Mouse (Mus musculus): ENCODE measurements at regions not wholly inside any gene's neighbourhood (a gene's known extent, or its start where the extent isn't known, plus 50 kb on each side); places are given as distances from the start of the nearest gene placed in this dataset.

GRCm38 (mm10) chr6:31277792-31278191 lies 120.7 kb upstream of the Mkln1 start:
- 75% methylated on average over 9 of the region's 9 CpGs for WGBS
- H3K27me3 ChIP-seq (ENCODE audit: insufficient read depth, low read length): no peaks in the 10 kb centered on the region
- H3K4me1 ChIP-seq (ENCODE audit: insufficient read depth, low read length): no peaks in the 10 kb centered on the region
- H3K9ac ChIP-seq (replicated peaks; ENCODE audit: low read length): no peak overlapping the region
- H3K4me2 ChIP-seq (replicated peaks; ENCODE audit: low read depth, low read length): no peak overlapping the region
- no peaks in the 10 kb centered on the region for H3K9me3 ChIP-seq (ENCODE audit: low read length)
- H3K4me3 ChIP-seq (ENCODE audit: low read length): no peak overlapping the region
- ATAC-seq (ENCODE audit: low FRiP score, low TSS enrichment): no peak
- H3K27ac ChIP-seq (ENCODE audit: low read length): no peak overlapping the region
- no peaks in the 10 kb centered on the region for H3K36me3 ChIP-seq (ENCODE audit: insufficient read depth, low read length)

- 56% methylated on average over 8 of the region's 8 CpGs for WGBS
- H3K4me3 ChIP-seq (ENCODE audit: low read length): no peak overlapping the region
- H3K9ac ChIP-seq (replicated peaks; ENCODE audit: low read length): no peak overlapping the region
- no peak overlapping the region for H3K4me2 ChIP-seq (replicated peaks; ENCODE audit: low read depth, low read length)
- H3K9me3 ChIP-seq (ENCODE audit: low read length): no peaks in the 10 kb centered on the region
- peaks cover 5% of the 10 kb centered on the region; the same call in 1 of the 2 replicates for H3K4me1 ChIP-seq (ENCODE audit: insufficient read depth, low read length)
- H3K36me3 ChIP-seq (ENCODE audit: insufficient read depth, low read length): no peaks in the 10 kb centered on the region
- ATAC-seq (ENCODE audit: low FRiP score, low TSS enrichment): no peak
- H3K27ac ChIP-seq (ENCODE audit: low read length): no peak overlapping the region
- H3K27me3 ChIP-seq (ENCODE audit: insufficient read depth, low read length): no peaks in the 10 kb centered on the region
These were observed 114.6 kb upstream of the Mkln1 start for GRCm38 (mm10) chr6:31283973-31284372.

GRCm38 (mm10) chr6:31284390-31284789 lies 114.1 kb upstream of the Mkln1 start:
- no peak overlapping the region for H3K9ac ChIP-seq (replicated peaks; ENCODE audit: low read length)
- H3K27me3 ChIP-seq (ENCODE audit: insufficient read depth, low read length): no peaks in the 10 kb centered on the region
- no peaks in the 10 kb centered on the region for H3K9me3 ChIP-seq (ENCODE audit: low read length)
- 86% methylated on average over 10 of the region's 10 CpGs for WGBS
- no peaks in the 10 kb centered on the region for H3K36me3 ChIP-seq (ENCODE audit: insufficient read depth, low read length)
- no peak overlapping the region for H3K4me3 ChIP-seq (ENCODE audit: low read length)
- no peak for ATAC-seq (ENCODE audit: low FRiP score, low TSS enrichment)
- H3K27ac ChIP-seq (ENCODE audit: low read length): no peak overlapping the region
- H3K4me2 ChIP-seq (replicated peaks; ENCODE audit: low read depth, low read length): no peak overlapping the region
- peaks cover 5% of the 10 kb centered on the region; the same call in 1 of the 2 replicates for H3K4me1 ChIP-seq (ENCODE audit: insufficient read depth, low read length)

- no peaks in the 10 kb centered on the region for H3K27me3 ChIP-seq (ENCODE audit: insufficient read depth, low read length)
- no peak overlapping the region for H3K4me2 ChIP-seq (replicated peaks; ENCODE audit: low read depth, low read length)
- no peak overlapping the region for H3K27ac ChIP-seq (ENCODE audit: low read length)
- no peak overlapping the region for H3K4me3 ChIP-seq (ENCODE audit: low read length)
- 85% methylated on average over 19 of the region's 19 CpGs for WGBS
- peaks cover 5% of the 10 kb centered on the region; the same call in 1 of the 2 replicates for H3K4me1 ChIP-seq (ENCODE audit: insufficient read depth, low read length)
- H3K36me3 ChIP-seq (ENCODE audit: insufficient read depth, low read length): no peaks in the 10 kb centered on the region
- ATAC-seq (ENCODE audit: low FRiP score, low TSS enrichment): no peak
- no peaks in the 10 kb centered on the region for H3K9me3 ChIP-seq (ENCODE audit: low read length)
- H3K9ac ChIP-seq (replicated peaks; ENCODE audit: low read length): no peak overlapping the region
These were observed 113.5 kb upstream of the Mkln1 start for GRCm38 (mm10) chr6:31285064-31285463.

DNA sequence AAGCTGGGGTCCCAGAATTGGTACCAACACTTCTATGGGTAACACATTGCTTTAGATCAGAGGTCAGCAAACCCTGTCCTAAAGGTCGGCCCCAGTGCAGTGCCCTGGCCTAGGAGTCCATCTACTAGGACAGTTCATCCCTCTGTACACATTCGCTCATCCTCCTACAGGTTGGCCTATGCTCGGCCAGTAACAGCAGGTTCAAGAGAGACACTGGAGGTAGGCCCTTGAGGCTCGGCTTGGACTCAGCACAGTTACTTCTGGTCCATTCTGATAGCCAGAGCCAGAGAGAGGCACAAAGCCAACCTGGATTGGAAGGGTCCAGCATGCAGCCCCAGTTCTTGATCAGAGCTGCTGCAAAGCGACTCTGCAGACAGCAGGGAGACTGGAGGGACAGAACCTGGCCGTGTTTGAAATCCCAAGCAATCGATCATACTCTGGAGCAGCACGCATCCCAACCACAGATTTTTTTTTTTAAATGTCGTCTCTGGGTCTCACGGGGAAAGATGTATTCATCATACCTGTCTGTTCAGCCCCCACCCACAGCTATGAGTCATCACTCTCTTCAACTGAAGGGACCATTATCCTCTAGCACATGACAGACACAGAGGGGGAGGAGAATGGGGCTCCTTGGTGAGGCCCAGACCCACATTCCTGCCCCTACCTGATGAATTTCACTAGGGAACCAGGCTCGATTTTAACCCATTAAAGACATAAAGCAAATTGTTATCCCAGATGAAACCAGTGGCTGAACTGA lies 112.4 kb upstream of the Mkln1 start:
- Histone ChIP-seq H3K9me3 (ENCODE audit: low read length) (no peaks in the 10 kb centered on the region), H3K36me3 (ENCODE audit: insufficient read depth, low read length) (no peaks in the 10 kb centered on the region), H3K9ac (replicated peaks; ENCODE audit: low read length) (no peak overlapping the region), H3K4me3 (ENCODE audit: low read length) (no peak overlapping the region), H3K4me1 (ENCODE audit: insufficient read depth, low read length) (peaks cover 5% of the 10 kb centered on the region; the same call in 1 of the 2 replicates), H3K27me3 (ENCODE audit: insufficient read depth, low read length) (no peaks in the 10 kb centered on the region), H3K4me2 (replicated peaks; ENCODE audit: low read depth, low read length) (no peak overlapping the region), H3K27ac (ENCODE audit: low read length) (no peak overlapping the region)
- ATAC-seq (ENCODE audit: low FRiP score, low TSS enrichment): no peak
- WGBS: 78% methylated on average over 11 of the region's 11 CpGs

- H3K9me3 ChIP-seq (ENCODE audit: low read length): no peaks in the 10 kb centered on the region
These were observed 111.4 kb upstream of the Mkln1 start for GRCm38 (mm10) chr6:31287176-31287575.

DNA sequence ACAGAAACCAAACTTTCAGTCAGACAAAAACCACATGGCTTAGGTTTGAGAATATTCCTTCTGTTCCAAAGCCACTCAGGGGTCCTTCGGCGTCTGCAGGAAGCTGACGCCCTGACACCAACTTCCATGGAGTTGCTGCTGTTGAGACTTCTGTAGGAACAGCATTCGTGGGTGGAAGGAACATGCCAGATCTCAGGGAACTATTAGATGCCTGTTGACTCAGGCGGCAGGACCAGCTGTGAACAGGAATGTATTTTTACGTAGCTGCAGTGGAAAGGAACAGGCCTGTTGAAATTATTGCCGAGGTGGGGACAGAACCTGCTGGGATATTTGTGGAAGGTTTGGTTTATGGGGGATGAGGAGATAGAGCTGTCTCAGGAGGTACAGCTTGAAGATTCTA lies 110.8 kb upstream of the Mkln1 start:
- no peak for ATAC-seq (ENCODE audit: low FRiP score, low TSS enrichment)
- Histone ChIP-seq H3K4me3 (ENCODE audit: low read length) (no peak overlapping the region), H3K9ac (replicated peaks; ENCODE audit: low read length) (no peak overlapping the region), H3K9me3 (ENCODE audit: low read length) (no peaks in the 10 kb centered on the region), H3K36me3 (ENCODE audit: insufficient read depth, low read length) (no peaks in the 10 kb centered on the region), H3K27me3 (ENCODE audit: insufficient read depth, low read length) (no peaks in the 10 kb centered on the region), H3K4me2 (replicated peaks; ENCODE audit: low read depth, low read length) (no peak overlapping the region), H3K27ac (ENCODE audit: low read length) (no peak overlapping the region), H3K4me1 (ENCODE audit: insufficient read depth, low read length) (peaks cover 5% of the 10 kb centered on the region; the same call in 1 of the 2 replicates)
- WGBS: 50% methylated on average over 7 of the region's 7 CpGs

More at GRCm38 (mm10) chr6:31287176-31287575, 111.4 kb upstream of the Mkln1 start:
- H3K36me3 ChIP-seq (ENCODE audit: insufficient read depth, low read length): no peaks in the 10 kb centered on the region
- H3K27ac ChIP-seq (ENCODE audit: low read length): no peak overlapping the region
- H3K4me3 ChIP-seq (ENCODE audit: low read length): no peak overlapping the region
- H3K4me1 ChIP-seq (ENCODE audit: insufficient read depth, low read length): peaks cover 5% of the 10 kb centered on the region; the same call in 1 of the 2 replicates
- H3K9ac ChIP-seq (replicated peaks; ENCODE audit: low read length): no peak overlapping the region
- WGBS: 70% methylated on average over 2 of the region's 2 CpGs
- no peaks in the 10 kb centered on the region for H3K27me3 ChIP-seq (ENCODE audit: insufficient read depth, low read length)
- no peak overlapping the region for H3K4me2 ChIP-seq (replicated peaks; ENCODE audit: low read depth, low read length)
- no peak for ATAC-seq (ENCODE audit: low FRiP score, low TSS enrichment)

DNA sequence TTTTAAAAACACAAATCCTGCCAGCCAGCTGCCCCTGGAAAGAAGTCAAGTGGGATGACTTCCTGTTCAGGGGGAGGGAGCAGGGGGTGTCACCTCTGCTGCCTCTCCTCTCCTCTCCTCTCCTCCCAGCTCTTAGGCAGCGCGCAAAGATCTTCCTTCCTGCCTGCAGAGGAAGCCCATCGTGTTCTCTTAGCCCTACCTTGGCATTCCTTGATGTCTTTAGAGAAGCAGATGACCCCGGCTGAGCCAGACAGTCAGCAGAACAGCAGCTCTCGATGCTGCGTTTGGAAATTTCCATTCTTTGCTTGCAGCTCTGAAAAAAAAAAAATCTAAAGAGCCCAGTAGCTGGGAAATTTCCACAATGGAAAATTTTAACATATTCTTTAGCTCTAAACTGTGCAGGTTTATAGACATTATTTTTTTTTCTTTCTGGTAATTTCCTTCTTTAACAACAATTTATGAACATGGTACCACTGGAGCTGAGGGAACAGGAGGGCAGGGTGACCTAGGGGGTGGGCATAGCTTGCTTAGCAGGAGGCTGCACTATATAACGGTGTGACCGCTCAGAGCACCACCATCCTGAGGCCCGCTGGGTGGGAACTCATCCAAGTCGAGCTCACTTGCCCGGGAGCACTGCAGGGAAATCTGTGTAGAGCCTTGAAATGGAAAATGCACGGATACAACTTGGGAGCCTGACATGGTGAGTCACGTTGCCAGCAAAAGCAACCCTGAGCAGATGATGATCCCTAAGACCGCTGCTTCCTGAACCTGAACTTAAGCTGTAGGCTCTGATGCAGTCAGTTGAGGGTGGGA lies 109.9 kb upstream of the Mkln1 start:
- peaks cover 5% of the 10 kb centered on the region; the same call in 1 of the 2 replicates for H3K4me1 ChIP-seq (ENCODE audit: insufficient read depth, low read length)
- no peaks in the 10 kb centered on the region for H3K27me3 ChIP-seq (ENCODE audit: insufficient read depth, low read length)
- no peak overlapping the region for H3K9ac ChIP-seq (replicated peaks; ENCODE audit: low read length)
- 40% methylated on average over 14 of the region's 14 CpGs for WGBS
- H3K4me3 ChIP-seq (ENCODE audit: low read length): no peak overlapping the region
- H3K36me3 ChIP-seq (ENCODE audit: insufficient read depth, low read length): no peaks in the 10 kb centered on the region
- H3K9me3 ChIP-seq (ENCODE audit: low read length): no peaks in the 10 kb centered on the region
- 0 out of 2 replicates have a peak, but pooled peaks have one; percentile 51 for ATAC-seq (ENCODE audit: low FRiP score, low TSS enrichment)
- no peak overlapping the region for H3K4me2 ChIP-seq (replicated peaks; ENCODE audit: low read depth, low read length)
- no peak overlapping the region; the same call in 1 of the 2 replicates for H3K27ac ChIP-seq (ENCODE audit: low read length)

- WGBS: 84% methylated on average over 4 of the region's 4 CpGs
These were observed 109.4 kb upstream of the Mkln1 start for GRCm38 (mm10) chr6:31289234-31289486.

DNA sequence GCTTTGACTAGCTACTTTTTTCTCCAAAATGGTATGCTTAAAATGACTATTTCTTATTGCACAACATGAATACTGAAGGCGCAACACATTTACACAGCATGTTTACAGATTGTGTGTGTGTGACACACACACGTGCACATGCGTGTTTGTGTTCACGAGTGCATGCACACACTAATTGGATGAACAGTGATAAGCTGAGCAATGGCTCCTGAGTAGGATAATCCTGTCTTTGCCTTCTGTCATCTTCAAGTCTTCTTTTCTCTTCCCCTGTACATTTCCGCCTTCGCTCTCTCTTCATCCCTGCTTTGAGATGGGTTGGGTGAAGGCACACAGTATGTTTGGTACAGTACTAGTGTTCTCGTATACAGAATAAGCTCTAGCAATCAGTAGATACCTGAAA lies 106.5 kb upstream of the Mkln1 start:
- no peak overlapping the region for H3K27ac ChIP-seq (ENCODE audit: low read length)
- no peaks in the 10 kb centered on the region for H3K36me3 ChIP-seq (ENCODE audit: insufficient read depth, low read length)
- no peak for ATAC-seq (ENCODE audit: low FRiP score, low TSS enrichment)
- H3K4me2 ChIP-seq (replicated peaks; ENCODE audit: low read depth, low read length): no peak overlapping the region
- 93% methylated on average over 7 of the region's 7 CpGs for WGBS
- no peaks in the 10 kb centered on the region for H3K27me3 ChIP-seq (ENCODE audit: insufficient read depth, low read length)
- peaks cover 5% of the 10 kb centered on the region; the same call in 1 of the 2 replicates for H3K4me1 ChIP-seq (ENCODE audit: insufficient read depth, low read length)
- no peak overlapping the region for H3K9ac ChIP-seq (replicated peaks; ENCODE audit: low read length)
- H3K4me3 ChIP-seq (ENCODE audit: low read length): no peak overlapping the region
- H3K9me3 ChIP-seq (ENCODE audit: low read length): no peaks in the 10 kb centered on the region

More at GRCm38 (mm10) chr6:31289234-31289486, 109.4 kb upstream of the Mkln1 start:
- ATAC-seq (ENCODE audit: low FRiP score, low TSS enrichment): no peak
- Histone ChIP-seq H3K27me3 (ENCODE audit: insufficient read depth, low read length) (no peaks in the 10 kb centered on the region), H3K9me3 (ENCODE audit: low read length) (no peaks in the 10 kb centered on the region), H3K27ac (ENCODE audit: low read length) (no peak overlapping the region; the same call in 1 of the 2 replicates), H3K4me2 (replicated peaks; ENCODE audit: low read depth, low read length) (no peak overlapping the region), H3K36me3 (ENCODE audit: insufficient read depth, low read length) (no peaks in the 10 kb centered on the region), H3K4me1 (ENCODE audit: insufficient read depth, low read length) (peaks cover 5% of the 10 kb centered on the region; the same call in 1 of the 2 replicates), H3K9ac (replicated peaks; ENCODE audit: low read length) (no peak overlapping the region), H3K4me3 (ENCODE audit: low read length) (no peak overlapping the region)
